Mouse (Mus musculus): ENCODE measurements around the gene Neurod6.

- no peak for TF ChIP-seq CTCF (IDR thresholded peaks at IDR 0.05; ENCODE audit: control insufficient read depth, insufficient read depth, low read length)
- TF ChIP-seq POLR2A (IDR thresholded peaks at IDR 0.05; ENCODE audit: borderline replicate concordance, control insufficient read depth, low read depth, low read length) = no peak
These were observed 9.0 kb upstream of the Neurod6 start for GRCm38 (mm10) chr6:55690015-55690531.

Measured in bone marrow, adult 2 months (tissue).